Mouse (Mus musculus): ENCODE results near the gene Smim26.

DNA sequence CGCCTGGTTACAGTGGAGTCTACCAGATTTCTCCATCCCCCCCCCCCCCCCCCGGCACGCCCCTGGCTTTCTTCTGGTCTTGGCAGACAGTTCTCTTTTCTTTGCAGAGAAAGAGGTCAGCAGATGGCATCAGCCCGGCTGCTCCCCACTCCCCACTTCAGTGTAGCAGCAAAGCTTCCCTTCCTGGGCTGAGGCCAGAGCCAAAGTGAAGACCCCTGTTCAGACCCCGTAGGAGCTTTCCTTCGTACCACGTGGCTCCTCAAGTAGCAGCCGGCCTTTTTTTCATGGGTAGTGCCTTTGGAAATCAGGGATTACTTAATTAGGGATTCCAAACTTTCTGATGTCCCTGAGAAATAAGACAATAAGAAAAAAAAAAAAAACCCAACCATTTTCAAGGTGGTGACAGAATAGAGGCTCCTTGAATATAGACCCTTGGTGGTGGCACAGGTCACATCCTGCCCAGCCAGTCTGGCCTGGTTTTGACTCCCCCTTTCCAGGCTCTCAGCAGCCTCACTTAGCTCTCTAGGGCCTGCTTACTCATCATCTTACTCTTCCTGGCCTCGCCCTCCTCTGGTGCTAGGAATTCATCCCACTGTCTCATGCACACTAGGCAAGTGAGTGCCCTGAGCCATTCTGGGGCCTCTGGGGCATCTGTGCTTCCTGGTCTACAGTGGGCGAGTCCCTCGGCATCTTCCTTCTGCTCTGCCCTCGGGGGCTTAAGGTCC, 44.0 kb downstream of the Smim26 start:
- no peak for TF ChIP-seq CTCF (IDR thresholded peaks at IDR 0.05; ENCODE audit: low read depth, low read length)
- no peak for TF ChIP-seq POLR2A (IDR thresholded peaks at IDR 0.05; ENCODE audit: borderline replicate concordance, low read depth, low read length)
